Mouse (Mus musculus) colon, adult 2 months (tissue): Measurements from ENCODE around the gene Taok2. TPM values are rescaled to one million over a fixed set of nuclear protein-coding genes. Genes with fewer than 3 reads are reported as not detected.

ENCODE experiments used
- polyA plus RNA-seq: library from polyadenylated mRNA; depleted of rRNA; stranded (reverse); fragments of >200 nt; gene quantifications from 2 replicates; pipeline ENCODE4 v1.2.3, GENCODE M21; 2012; rRNA removed

Taok2 gene
- 99.3 and 107 TPM in 2 replicates for polyA plus RNA-seq

DNA sequence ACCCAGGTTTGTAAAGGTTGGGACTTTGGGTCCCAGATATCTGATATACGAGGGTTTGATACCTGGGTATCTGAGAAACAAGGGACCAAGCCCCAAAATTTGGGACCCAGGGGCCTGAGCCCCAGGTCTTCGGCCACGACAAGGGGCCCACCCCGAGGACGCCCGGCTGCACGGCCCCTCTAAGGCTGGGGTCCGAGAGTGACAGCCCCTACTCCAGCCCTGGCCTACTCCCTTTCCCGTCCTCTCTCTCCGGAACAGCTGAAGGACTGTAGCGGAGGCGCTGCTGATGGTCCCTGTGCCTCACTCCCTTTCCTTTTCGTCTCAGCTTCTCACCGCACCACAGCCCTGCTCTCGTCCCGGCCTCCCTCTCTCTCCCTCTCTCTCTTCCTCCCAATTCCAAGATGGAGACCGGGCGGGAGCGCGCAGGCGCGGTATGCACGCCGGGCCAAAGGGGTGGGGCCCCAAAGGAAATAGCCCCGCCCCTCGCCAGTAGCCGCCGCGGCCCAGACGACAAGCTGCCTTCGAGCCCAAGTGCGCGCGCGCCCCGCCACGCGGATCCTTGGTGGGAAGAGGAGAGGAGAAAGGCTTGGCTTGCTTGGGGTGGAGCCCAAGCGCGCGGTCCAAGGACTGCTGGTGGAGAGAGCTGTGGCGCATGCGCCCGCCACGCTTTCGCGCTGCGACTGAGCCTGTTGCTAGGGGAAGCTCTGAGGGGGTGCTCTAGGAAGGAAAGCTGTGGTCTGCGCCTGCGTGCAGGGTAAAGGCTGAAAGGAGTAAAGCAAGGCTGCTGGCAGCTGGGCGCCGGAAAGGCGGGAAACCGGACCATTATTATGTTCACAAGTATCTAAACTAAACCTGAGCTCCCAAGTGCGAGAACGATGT, at the start of gene Taok2:
Taok2 (minus strand) TSS at position 418 of the 879 bp plus-strand sequence.

DNA sequence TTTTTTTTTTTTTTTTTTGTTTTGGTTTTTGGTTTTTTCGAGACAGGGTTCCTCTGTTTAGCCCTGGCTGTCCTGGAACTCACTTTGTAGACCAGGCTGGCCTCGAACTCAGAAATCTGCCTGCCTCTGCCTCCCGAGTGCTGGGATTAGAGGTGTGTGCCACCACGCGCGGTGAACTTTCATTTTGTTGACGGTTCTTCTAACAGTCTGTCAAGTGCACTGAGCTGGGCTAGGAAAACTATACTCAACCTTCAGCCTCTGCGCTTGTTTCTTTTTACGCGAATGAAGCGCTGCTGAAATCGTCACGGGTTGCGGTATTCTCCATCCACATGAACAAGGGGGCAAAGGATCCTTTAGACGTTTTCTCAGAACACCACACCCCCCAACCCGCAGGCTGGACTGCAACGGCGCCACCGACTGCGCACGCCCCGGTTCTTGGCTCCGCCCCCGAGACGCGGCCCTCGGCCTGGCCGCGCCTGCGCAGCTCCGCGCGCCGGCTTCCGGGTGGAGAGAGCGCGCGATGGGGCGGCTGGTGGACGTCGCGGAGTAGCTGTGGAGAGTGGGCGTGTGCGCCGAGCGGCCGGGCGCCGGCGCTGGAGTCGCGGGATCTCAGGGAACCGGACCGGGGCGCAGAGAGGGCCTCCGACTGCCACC, 44.0 kb upstream of the Taok2 start, which contains the start of gene Kctd13:
Kctd13 (plus strand) TSS at position 496 of the 654 bp plus-strand sequence.

DNA sequence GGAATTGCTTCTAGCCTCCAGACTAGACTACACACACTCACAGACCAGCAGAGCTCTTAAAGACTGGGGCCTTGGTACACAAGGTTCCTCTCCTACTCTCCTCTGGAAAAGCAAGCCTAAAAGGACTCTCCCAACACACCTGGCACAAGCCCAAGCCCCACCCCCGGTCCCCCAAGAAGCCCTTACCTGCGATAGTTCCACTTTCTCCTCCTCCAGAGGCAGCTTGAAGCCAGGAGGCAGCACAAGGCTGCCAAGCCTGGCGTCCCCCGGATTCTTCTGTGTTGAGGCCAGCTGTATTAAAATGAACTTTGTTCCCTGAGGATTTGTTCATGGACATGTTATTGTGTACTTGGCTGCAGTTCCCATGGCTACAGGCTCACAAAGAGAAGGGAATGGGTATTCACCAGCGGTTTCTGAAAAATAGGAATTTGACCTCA, 38.1 kb upstream of the Taok2 start, which contains the start of gene Tmem219:
Tmem219 (minus strand) TSS at position 294 of the 437 bp plus-strand sequence.

DNA sequence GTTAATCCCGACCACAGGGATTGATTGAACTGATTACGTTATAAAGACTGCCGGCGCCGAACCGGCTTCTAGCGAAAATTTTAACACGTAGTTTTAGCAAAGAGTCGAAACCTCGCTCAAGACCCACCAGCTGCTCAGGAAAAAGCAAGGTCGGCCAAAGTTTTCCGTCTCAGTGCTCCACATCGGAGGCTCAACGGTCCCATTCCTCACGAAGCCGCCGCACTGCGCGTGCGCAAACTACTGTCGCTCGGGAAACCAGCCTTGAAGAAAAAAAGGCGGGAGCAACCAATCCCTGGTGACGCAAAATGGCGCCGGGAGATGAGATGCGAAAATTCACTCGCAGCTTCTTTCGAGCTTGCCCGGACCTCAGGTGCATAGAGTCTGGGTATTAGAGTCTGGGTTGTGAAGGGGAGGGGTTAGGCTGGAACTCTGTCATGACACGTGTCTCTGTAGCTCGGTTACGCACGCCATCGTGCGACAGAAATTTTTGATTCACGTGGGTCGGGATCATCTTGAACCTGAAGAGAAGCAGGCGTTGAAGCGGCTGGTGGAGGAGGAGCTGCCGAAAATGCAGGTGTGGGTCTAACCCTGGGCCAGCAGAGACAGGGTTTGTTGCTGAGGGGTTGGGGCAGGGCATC, 22.2 kb downstream of the Taok2 start, which contains the start of gene Ino80e:
Ino80e (minus strand) TSS at position 231 of the 638 bp plus-strand sequence.

DNA sequence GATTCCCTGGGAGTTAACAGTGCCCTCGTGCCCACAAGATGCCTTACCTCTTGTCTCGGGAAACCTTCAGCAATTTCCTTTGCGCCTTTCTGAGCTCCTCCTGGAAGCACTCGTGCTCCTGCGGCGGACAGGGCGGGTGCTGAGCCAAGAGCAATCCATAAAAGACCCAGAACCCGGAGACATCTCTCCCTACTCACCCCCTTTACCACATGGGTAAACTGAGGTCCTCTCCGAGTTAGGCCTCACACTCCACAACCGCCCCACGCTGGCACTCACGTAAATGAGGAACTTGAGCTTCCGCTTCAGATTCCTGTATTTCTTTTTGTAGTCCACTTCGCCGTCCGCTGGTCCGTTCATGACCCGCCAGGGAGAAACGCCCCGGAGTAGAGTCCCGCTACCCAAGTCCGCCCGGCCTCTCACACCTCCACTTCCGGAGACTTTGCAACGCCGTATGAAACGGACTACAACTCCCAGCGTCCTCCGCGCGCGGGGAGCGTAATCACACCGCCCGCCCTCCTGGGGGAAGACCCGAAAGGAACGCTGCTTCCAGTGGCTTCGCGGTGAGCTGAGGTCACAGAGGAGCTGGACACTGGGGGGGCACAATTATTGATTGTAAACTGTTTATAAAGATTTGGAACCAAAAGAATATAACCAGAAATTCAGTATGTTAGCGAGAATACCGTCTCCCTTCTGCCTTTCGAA, 22.9 kb downstream of the Taok2 start, which contains the start of gene Hirip3:
Hirip3 (plus strand) TSS at position 544 of the 702 bp plus-strand sequence.

DNA sequence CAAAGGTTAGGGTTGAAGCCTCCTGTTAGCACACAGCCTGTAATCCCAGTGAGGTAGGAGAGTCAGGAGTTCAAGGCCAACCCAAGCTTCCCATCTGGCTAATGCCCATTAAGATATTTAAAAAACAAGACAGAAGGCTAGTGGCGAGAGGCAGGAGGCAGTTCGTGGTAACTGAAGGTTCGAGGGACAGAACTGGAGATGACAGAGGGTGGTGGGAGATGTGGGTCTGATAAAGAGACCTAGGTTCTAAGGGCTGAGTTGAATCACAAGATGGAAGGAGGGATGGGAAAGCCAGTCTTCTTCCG, 37.4 kb downstream of the Taok2 start, which contains the start of gene Doc2a:
Doc2a (plus strand) TSS at position 301 of the 305 bp plus-strand sequence.

DNA sequence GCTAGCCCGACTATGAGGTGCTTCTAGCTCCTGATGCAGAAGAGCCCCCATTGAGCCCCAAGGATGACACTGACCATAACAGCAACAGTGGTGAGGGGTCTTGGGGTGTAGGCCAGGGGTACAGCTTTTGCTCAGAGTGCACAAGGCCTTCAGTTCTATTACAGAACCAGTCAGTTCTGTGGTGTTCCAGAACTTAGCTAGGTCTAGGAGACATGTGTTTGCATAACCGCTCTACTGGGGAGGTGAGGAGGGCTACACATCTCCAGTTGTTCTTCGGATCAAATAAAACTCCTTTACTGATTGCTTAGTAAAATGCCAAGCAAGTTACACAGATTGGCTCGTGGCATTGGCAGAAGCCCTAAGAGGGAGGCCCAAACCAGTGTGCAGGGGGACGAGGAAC, 53.0 kb downstream of the Taok2 start, which contains the start of gene 4930451I11Rik:
4930451I11Rik (minus strand) TSS at position 101 of the 400 bp plus-strand sequence.

Other genes with a start within 250 kb of the Taok2 start
- 61.1 and 76.7 TPM in 2 replicates for gene Sgf29, start 235.4 kb downstream of the Taok2 start, polyA plus RNA-seq
- 267 and 274 TPM in 2 replicates for gene Sult1a1, start 208.3 kb downstream of the Taok2 start, polyA plus RNA-seq
- 64.6 and 66.5 TPM in 2 replicates for gene Bola2, start 189.3 kb downstream of the Taok2 start, polyA plus RNA-seq
- 36.8 and 37.9 TPM in 2 replicates for gene Slx1b, start 188.9 kb downstream of the Taok2 start, polyA plus RNA-seq
- 84.8 and 89.6 TPM in 2 replicates for gene Coro1a, start 176.9 kb downstream of the Taok2 start, polyA plus RNA-seq
- gene Mapk3, start 125.1 kb downstream of the Taok2 start, polyA plus RNA-seq = 651 and 659 TPM in 2 replicates
- gene Gdpd3, start 118.4 kb downstream of the Taok2 start, polyA plus RNA-seq = 9.4 and 26.3 TPM in 2 replicates
- 414 and 445 TPM in 2 replicates for gene Ypel3, start 107.7 kb downstream of the Taok2 start, polyA plus RNA-seq
- gene Tbx6, start 103.2 kb downstream of the Taok2 start, polyA plus RNA-seq = 4.6 and 5.0 TPM in 2 replicates
- 190 and 210 TPM in 2 replicates for gene Ppp4c, start 92.2 kb downstream of the Taok2 start, polyA plus RNA-seq
- gene Fam57b, start 87.0 kb downstream of the Taok2 start, polyA plus RNA-seq = 2.6 and 3.6 TPM in 2 replicates
- not detected in 2 replicates for gene 4930451I11Rik, start 53.1 kb downstream of the Taok2 start, polyA plus RNA-seq
- gene Doc2a, start 37.3 kb downstream of the Taok2 start, polyA plus RNA-seq = not detected in 2 replicates
- gene Hirip3, start 22.7 kb downstream of the Taok2 start, polyA plus RNA-seq = 6.8 and 9.7 TPM in 2 replicates
- gene Ino80e, start 22.3 kb downstream of the Taok2 start, polyA plus RNA-seq = 53.1 and 56.0 TPM in 2 replicates
- gene Tmem219, start 38.2 kb upstream of the Taok2 start, polyA plus RNA-seq = 109 and 125 TPM in 2 replicates
- 15.5 and 21.3 TPM in 2 replicates for gene Kctd13, start 44.2 kb upstream of the Taok2 start, polyA plus RNA-seq
- 0.51 and 0.92 TPM in 2 replicates for gene Asphd1, start 64.9 kb upstream of the Taok2 start, polyA plus RNA-seq
- 5.1 and 5.3 TPM in 2 replicates for gene Sez6l2, start 65.9 kb upstream of the Taok2 start, polyA plus RNA-seq
- 248 and 339 TPM in 2 replicates for gene Cdipt, start 91.2 kb upstream of the Taok2 start, polyA plus RNA-seq
- gene Cdiptos, start 91.4 kb upstream of the Taok2 start, polyA plus RNA-seq = 0.65 and 0.88 TPM in 2 replicates
- gene Mvp, start 129.9 kb upstream of the Taok2 start, polyA plus RNA-seq = 270 and 280 TPM in 2 replicates
- 3.0 and 4.5 TPM in 2 replicates for gene Pagr1b, start 131.8 kb upstream of the Taok2 start, polyA plus RNA-seq
- gene Pagr1a, start 132.6 kb upstream of the Taok2 start, polyA plus RNA-seq = 0.86 and 12.8 TPM in 2 replicates
- gene Gm42742, start 136.4 kb upstream of the Taok2 start, polyA plus RNA-seq = 35.5 and 40.3 TPM in 2 replicates
- 7.0 and 8.9 TPM in 2 replicates for gene Prrt2, start 136.5 kb upstream of the Taok2 start, polyA plus RNA-seq
- 182 and 234 TPM in 2 replicates for gene Maz, start 142.3 kb upstream of the Taok2 start, polyA plus RNA-seq
- 6.3 and 6.9 TPM in 2 replicates for gene Kif22, start 157.8 kb upstream of the Taok2 start, polyA plus RNA-seq
- 4,054 and 4,768 TPM in 2 replicates for gene Zg16, start 202.6 kb upstream of the Taok2 start, polyA plus RNA-seq
- 21.2 and 21.4 TPM in 2 replicates for gene AI467606, start 206.7 kb upstream of the Taok2 start, polyA plus RNA-seq
- 0.65 and 0.79 TPM in 2 replicates for gene Qprt, start 237.5 kb upstream of the Taok2 start, polyA plus RNA-seq